24 mouse cellular contexts compared by ENCODE assay signal in genomic region chr7:132464894-132465293, GRCm38 (mm10).
"Had no signal": no experiment of that assay in that cellular context is flagged by ENCODE, and none has a peak within 500 bp of the region (broad histone marks: within the 10 kb centered on the region; RNA-seq: fewer than 3 reads in every experiment).

No protein-coding gene starts in this region.

- H3K4me3 ChIP-seq: gastrocnemius, adult 2 months; heart, embryonic 10.5 days; heart, embryonic 12.5 days; hindbrain, embryonic 10.5 days; hindbrain, embryonic 12.5 days; intestine, embryonic 15.5 days; limb, embryonic 13.5 days; limb, embryonic 15.5 days had no signal

- DNase-seq: gastrocnemius, adult 2 months; gastrocnemius, postnatal 10 days; gastrocnemius, postnatal 25 days; heart, adult 18-20 months; heart, postnatal 10 days; heart, postnatal 4 days; kidney, adult 18-20 months; kidney, adult 8-10 months; kidney, postnatal 14 days; kidney, postnatal 36 days; layer of hippocampus, adult 9-11 months; layer of hippocampus, postnatal 36 days; left cerebral cortex, postnatal 4 days had no signal

- H3K27me3 ChIP-seq: heart, embryonic 12.5 days; hindbrain, embryonic 12.5 days; intestine, embryonic 15.5 days; limb, embryonic 13.5 days; limb, embryonic 15.5 days had no signal

- H3K9me3 ChIP-seq: heart, embryonic 10.5 days; heart, embryonic 12.5 days; hindbrain, embryonic 10.5 days; hindbrain, embryonic 12.5 days; intestine, embryonic 15.5 days; limb, embryonic 13.5 days; limb, embryonic 15.5 days had no signal

- H3K27ac ChIP-seq: gastrocnemius, adult 2 months; heart, embryonic 10.5 days; hindbrain, embryonic 10.5 days; hindbrain, embryonic 12.5 days; hindbrain, embryonic 14.5 days; intestine, embryonic 15.5 days; limb, embryonic 13.5 days; limb, embryonic 15.5 days had no signal

- H3K4me2 ChIP-seq: heart, embryonic 12.5 days; hindbrain, embryonic 12.5 days; hindbrain, embryonic 14.5 days; intestine, embryonic 15.5 days; limb, embryonic 13.5 days; limb, embryonic 15.5 days; liver, embryonic 11.5 days had no signal

- H3K4me1 ChIP-seq: heart, embryonic 12.5 days; intestine, embryonic 15.5 days; limb, embryonic 15.5 days had no signal

- H3K36me3 ChIP-seq: heart, embryonic 10.5 days; heart, embryonic 12.5 days; hindbrain, embryonic 10.5 days; hindbrain, embryonic 12.5 days; intestine, embryonic 15.5 days; limb, embryonic 13.5 days; limb, embryonic 15.5 days had no signal

- ATAC-seq: hindbrain, embryonic 16.5 days; inflammation-experienced regulatory T-cells, adult 6 months; intestine, embryonic 15.5 days had no signal

- H3K9ac ChIP-seq: heart, embryonic 12.5 days; hindbrain, embryonic 12.5 days; hindbrain, embryonic 14.5 days; intestine, embryonic 15.5 days; limb, embryonic 13.5 days; limb, embryonic 15.5 days had no signal
